Comparison of ENCODE assay signal across 12 mouse cellular contexts in the genomic region with DNA sequence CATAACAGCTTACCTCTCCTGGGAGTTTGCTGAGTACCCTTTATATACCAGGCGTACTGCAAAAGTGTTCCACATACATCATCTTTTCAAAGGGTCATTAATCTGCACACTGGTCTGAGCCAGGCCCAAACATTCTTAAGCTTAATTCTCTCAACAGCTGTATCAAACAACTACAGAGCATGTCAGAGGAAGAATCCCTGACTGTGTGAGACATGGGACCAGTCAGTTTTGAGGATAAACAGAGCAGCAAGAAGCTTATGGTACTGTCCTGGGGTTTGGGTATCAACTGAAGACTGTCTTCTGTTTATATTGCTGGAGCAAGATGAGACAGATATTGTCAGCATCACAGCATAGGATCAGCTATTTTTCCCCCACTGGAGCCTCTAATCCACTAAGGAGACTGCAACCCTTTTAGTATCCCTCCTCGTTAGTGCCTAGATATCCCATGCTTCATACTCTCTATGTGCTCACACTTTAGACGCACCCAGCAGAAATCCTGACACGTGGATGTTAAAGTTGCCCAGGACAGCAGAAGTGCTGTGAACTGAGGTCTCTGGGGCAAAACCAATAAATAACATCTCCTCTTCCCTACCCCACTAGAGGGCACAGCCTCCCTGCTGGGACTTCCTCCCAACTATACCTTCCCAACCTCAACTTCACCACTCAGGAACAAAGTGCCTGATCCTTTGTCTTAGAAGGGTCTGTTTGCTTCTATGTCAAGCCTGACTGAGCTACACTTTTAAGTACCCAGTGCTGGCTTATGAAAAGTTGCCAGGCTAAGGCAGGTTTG.
DNase-seq lines count a peak whose midpoint lies in the region; ATAC-seq and TF ChIP-seq lines count a peak whose summit lies in the region.
"Had no signal": no experiment of that assay in that cellular context is flagged by ENCODE, and none has a peak within 500 bp of the region (broad histone marks: within the 10 kb centered on the region; RNA-seq: fewer than 3 reads in every experiment).

No protein-coding gene starts in this region.

- DNase-seq in left cerebral cortex, adult 2 months (ENCODE audit: extremely low spot score in 1 of 2, low spot score in 2 of 2): no peak
- no peak for DNase-seq in left cerebral cortex, adult 11 months (ENCODE audit: low spot score)
- DNase-seq in NIH3T3 (ENCODE audit: low read depth): peak; percentile 56
- DNase-seq in Muller cell, postnatal 12 days (ENCODE audit: inconsistent ontology term): no peak
- DNase-seq: adrenal gland, adult 2 months; cerebellum, adult 11-12 months had no signal

- ATAC-seq in megakaryocyte, adult 5-6 weeks (ENCODE audit: poor library complexity, severe bottlenecking): peak; percentile 57
- no peak for ATAC-seq in CD4-positive, CD25-positive, alpha-beta regulatory T cell, adult 4 months
- ATAC-seq: hindbrain, embryonic 16.5 days had no signal

- H3K27ac ChIP-seq in left cerebral cortex, adult 2 months: no peak overlapping the region
- H3K27ac ChIP-seq in bone marrow macrophage, adult 2 months (ENCODE audit: insufficient read depth, low read depth, low read length): no peak overlapping the region
- H3K27ac ChIP-seq: heart, embryonic 13.5 days; lung, embryonic 15.5 days had no signal

- H3K4me1 ChIP-seq in bone marrow macrophage, adult 2 months (ENCODE audit: control insufficient read depth, insufficient read depth, low read length): peaks cover 41% of the 10 kb centered on the region

- TF ChIP-seq POLR2A in bone marrow macrophage, adult 2 months (IDR thresholded peaks at IDR 0.05; ENCODE audit: borderline replicate concordance, low read depth, low read length): no peak

- intact Hi-C loops in left cerebral cortex, adult 2 months (cut with DNase I): loop anchor here (2.0 kb wide), 1 partner anchor 306 kb away; no protein-coding TSS in a partner anchor

- H3K4me3 ChIP-seq in left cerebral cortex, adult 2 months: no peak overlapping the region
- no peak overlapping the region for H3K4me3 ChIP-seq in bone marrow macrophage, adult 2 months (ENCODE audit: insufficient read depth, low read length)
- H3K4me3 ChIP-seq: heart, embryonic 13.5 days; lung, embryonic 15.5 days had no signal

- TF ChIP-seq CTCF in left cerebral cortex, adult 2 months (IDR thresholded peaks at IDR 0.05): peak; percentile 37
- TF ChIP-seq CTCF in bone marrow macrophage, adult 2 months (IDR thresholded peaks at IDR 0.05; ENCODE audit: low read depth, low read length): peak; percentile 26; the same call in 1 of the 2 replicates
